ENCODE assay signal across 8 mouse cellular contexts in the genomic region with DNA sequence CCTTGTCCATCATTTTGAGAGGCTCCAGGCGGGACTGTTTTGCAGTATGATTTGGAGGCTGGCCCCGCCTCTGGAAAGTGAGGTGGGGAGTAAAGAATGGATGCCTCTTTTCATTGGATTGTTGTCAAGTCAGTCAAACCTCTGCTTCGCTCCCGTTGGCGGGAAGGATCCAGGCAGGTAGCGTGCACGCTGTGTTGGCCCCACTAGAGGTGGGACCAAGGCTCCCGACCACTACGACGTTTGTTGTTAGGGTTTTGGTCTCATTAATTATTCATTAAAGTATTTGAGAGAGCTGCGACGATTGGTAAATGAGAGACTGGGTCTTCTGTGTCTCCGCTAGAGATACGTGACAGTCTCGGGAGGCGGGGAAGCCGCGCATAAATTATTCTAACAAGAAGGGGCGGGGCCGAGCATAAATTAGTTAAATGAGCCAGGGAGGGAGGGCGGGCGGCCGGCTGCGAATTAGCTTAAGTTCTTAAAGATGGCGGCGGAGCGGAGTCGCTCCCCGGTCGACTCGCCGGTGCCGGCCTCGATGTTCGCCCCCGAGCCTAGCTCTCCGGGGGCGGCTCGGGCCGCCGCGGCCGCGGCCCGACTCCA. TPM values are rescaled to one million over a fixed set of nuclear protein-coding genes. Genes with fewer than 3 reads are reported as not detected.
DNase-seq lines count a peak whose midpoint lies in the region; ATAC-seq lines count a peak whose summit lies in the region.

Gtpbp1 (plus strand) TSS at position 420 of the 597 bp plus-strand sequence.

- H3K4me2 ChIP-seq in intestine, embryonic 14.5 days (ENCODE audit: low read length) = peak within 1 kb of the TSS; percentile 98

- DNase-seq in adrenal gland, adult 18-20 months (ENCODE audit: low spot score in 2 of 2) = peak; percentile 86 to 88
- DNase-seq in embryo, embryonic 11 days = peak; percentile 99
- DNase-seq in gastrocnemius, postnatal 25 days = peak; percentile 98
- peak; percentile 93 for DNase-seq in intestine, embryonic 14.5 days (ENCODE audit: low spot score)
- DNase-seq in left cerebral cortex, postnatal 14 days (ENCODE audit: low spot score in 2 of 2) = peak; percentile 98 to 100
- peak; percentile 99 for DNase-seq in mesoderm, embryonic 11.5 days (ENCODE audit: low read depth, low spot score)
- DNase-seq in right cerebral cortex, postnatal 36 days (ENCODE audit: low spot score in 2 of 2) = peak; percentile 97 to 99
- DNase-seq in yolk sac, embryonic 10.5 days (ENCODE audit: low spot score) = peak; percentile 99

- peak; percentile 96 for ATAC-seq in intestine, embryonic 14.5 days (replicated peaks; ENCODE audit: low FRiP score, low TSS enrichment, low read depth)

- peak within 1 kb of the TSS; percentile 80 for H3K4me3 ChIP-seq in intestine, embryonic 14.5 days (ENCODE audit: low read depth, low read length)

- H3K9me3 ChIP-seq in intestine, embryonic 14.5 days (ENCODE audit: control insufficient read depth, low read length) = no peaks in the 10 kb centered on the region

- H3K27ac ChIP-seq in intestine, embryonic 14.5 days (ENCODE audit: low read depth) = peak within 1 kb of the TSS; percentile 73

- no peaks in the 10 kb centered on the region for H3K27me3 ChIP-seq in intestine, embryonic 14.5 days (replicated peaks; ENCODE audit: control insufficient read depth, insufficient read depth, low read length)

- peaks cover 28% of the 10 kb centered on the region for H3K4me1 ChIP-seq in intestine, embryonic 14.5 days (replicated peaks; ENCODE audit: control insufficient read depth, insufficient read depth, low read length)

- peaks cover 16% of the 10 kb centered on the region for H3K36me3 ChIP-seq in intestine, embryonic 14.5 days (ENCODE audit: control insufficient read depth, insufficient read depth, low read length)

- peak within 1 kb of the TSS; percentile 88 for H3K9ac ChIP-seq in intestine, embryonic 14.5 days (ENCODE audit: low read length)

- under 1% methylated on average over 45 of the region's 45 CpGs for WGBS in intestine, embryonic 14.5 days

- intact Hi-C loops in left cerebral cortex, postnatal 14 days (cut with DNase I) = no loop called here

RNA-seq across cellular contexts. Expression of gene Gtpbp1, which starts in this region (rescaled TPM):
- total RNA-seq in adrenal gland, adult 18-20 months (2021) = 10 to 100 TPM; 28.8 to 30.2 TPM
- total RNA-seq in gastrocnemius, postnatal 25 days (2021) = 10 to 100 TPM; 20.4 to 21.7 TPM
- 33.1 and 35.1 TPM in 2 replicates for polyA plus RNA-seq in intestine, embryonic 14.5 days (2014; fragmentation: Nextera tagmentation; extraction: Ambion mirVana)
- total RNA-seq in left cerebral cortex, postnatal 14 days (2021) = 10 to 100 TPM; 44.1 to 44.7 TPM

Comparison
In these comparisons a context has a peak if more than half of its experiments do, and no peak if none do; other contexts are left out.
1. Peak in every context shown above with its lines: DNase-seq, ATAC-seq, H3K4me3 ChIP-seq and H3K27ac ChIP-seq.